Mouse (Mus musculus) spleen, embryonic (tissue): ENCODE measurements at regions not wholly inside any gene's neighbourhood (a gene's known extent, or its start where the extent isn't known, plus 50 kb on each side); places are given as distances from the start of the nearest gene placed in this dataset.
"Not testable (repeated sequence)": the region's sequence is repeated elsewhere in the genome, so short reads cannot be mapped to it uniquely, and the experiment has no call there.

ENCODE experiments used
- CTCF ChIA-PET: fragments of 350-600 bp; sonication (Branson Sonifier 250); formaldehyde crosslinking; loops from one replicate; lab custom pipeline; 2022; lab: Charles Lee

GRCm38 (mm10) chr12:33496306-33496705, 66.9 kb downstream of the Twistnb start:
- CTCF ChIA-PET: no interaction called here

- CTCF ChIA-PET: no interaction called here
Measured at GRCm38 (mm10) chr12:33497319-33497892, 68.0 kb downstream of the Twistnb start.

GRCm38 (mm10) chr12:33541566-33541965, 112.1 kb downstream of the Twistnb start:
- CTCF ChIA-PET: no interaction called here

GRCm38 (mm10) chr12:33551660-33552059, 122.2 kb downstream of the Twistnb start:
- CTCF ChIA-PET: not testable (repeated sequence)

- CTCF ChIA-PET: no interaction called here
Measured at GRCm38 (mm10) chr12:33552231-33552630, 122.8 kb downstream of the Twistnb start.

GRCm38 (mm10) chr12:33552651-33553050, 123.2 kb downstream of the Twistnb start:
- CTCF ChIA-PET: no interaction called here

- CTCF ChIA-PET: no interaction called here
Measured at GRCm38 (mm10) chr12:33553731-33554130, 124.3 kb downstream of the Twistnb start.

- CTCF ChIA-PET: no interaction called here
Measured at GRCm38 (mm10) chr12:33561141-33561540, 131.7 kb downstream of the Twistnb start.

GRCm38 (mm10) chr12:33577877-33578428, 148.5 kb downstream of the Twistnb start:
- CTCF ChIA-PET: no interaction called here

GRCm38 (mm10) chr12:33580809-33581208, 151.4 kb downstream of the Twistnb start:
- CTCF ChIA-PET: no interaction called here

- CTCF ChIA-PET: no interaction called here
Measured at GRCm38 (mm10) chr12:33591031-33591430, 161.6 kb downstream of the Twistnb start.

- CTCF ChIA-PET: no interaction called here
Measured at GRCm38 (mm10) chr12:33592431-33592911, 163.0 kb downstream of the Twistnb start.

GRCm38 (mm10) chr12:33592938-33593337, 163.5 kb downstream of the Twistnb start:
- CTCF ChIA-PET: no interaction called here

GRCm38 (mm10) chr12:33593685-33594084, 164.2 kb downstream of the Twistnb start:
- CTCF ChIA-PET: no interaction called here

GRCm38 (mm10) chr12:33605393-33605792, 176.0 kb downstream of the Twistnb start:
- CTCF ChIA-PET: no interaction called here

- CTCF ChIA-PET: no interaction called here
Measured at GRCm38 (mm10) chr12:33607811-33608602, 178.6 kb downstream of the Twistnb start.

GRCm38 (mm10) chr12:33612378-33612777, 182.9 kb downstream of the Twistnb start:
- CTCF ChIA-PET: no interaction called here

- CTCF ChIA-PET: no interaction called here
Measured at GRCm38 (mm10) chr12:33620391-33620790, 191.0 kb downstream of the Twistnb start.

GRCm38 (mm10) chr12:33626092-33626882, 196.9 kb downstream of the Twistnb start:
- CTCF ChIA-PET: no interaction called here

GRCm38 (mm10) chr12:33652597-33652996, 223.2 kb downstream of the Twistnb start:
- CTCF ChIA-PET: no interaction called here

- CTCF ChIA-PET: no interaction called here
Measured at GRCm38 (mm10) chr12:33675508-33675907, 246.1 kb downstream of the Twistnb start.

- CTCF ChIA-PET: no interaction called here
Measured at GRCm38 (mm10) chr12:33692870-33693269, 235.4 kb upstream of the Ferd3l start.
